Mouse (Mus musculus) retina, postnatal 7 days (tissue): Measurements from ENCODE around the gene D10Jhu81e.
"Not testable (repeated sequence)": the region's sequence is repeated elsewhere in the genome, so short reads cannot be mapped to it uniquely, and the experiment has no call there.

Experiments
- DNase-seq: peaks from one replicate; pipeline ENCODE4 v3.0.0-alpha.2; 2012; ENCODE audit warnings: low read depth, low spot score

The D10Jhu81e gene

GRCm38 (mm10) chr10:78169281-78170042, at the start of gene D10Jhu81e:
TSS of gene D10Jhu81e (minus strand) at chr10:78169782.
- DNase-seq = peak; percentile 98

DNA sequence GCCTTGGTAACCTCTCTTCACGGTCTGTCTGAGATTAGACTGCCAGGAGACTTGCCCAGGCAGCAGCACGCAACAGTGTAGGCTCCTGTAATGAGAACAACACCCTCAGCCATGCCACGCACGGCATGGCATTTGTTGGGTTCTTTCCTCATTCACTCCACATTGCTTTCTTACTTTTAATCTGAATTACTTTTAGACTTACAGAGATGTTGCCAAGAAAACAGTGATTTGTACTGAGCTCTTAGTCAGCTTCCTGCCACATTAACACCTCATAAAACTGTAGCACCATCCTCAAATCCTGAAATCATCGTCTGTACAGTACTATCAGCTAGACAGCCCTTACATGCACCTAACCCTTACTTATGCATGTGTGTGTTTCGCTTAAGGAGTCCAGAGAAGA, 49.0 kb upstream of the D10Jhu81e start:
- DNase-seq = no peak

DNA sequence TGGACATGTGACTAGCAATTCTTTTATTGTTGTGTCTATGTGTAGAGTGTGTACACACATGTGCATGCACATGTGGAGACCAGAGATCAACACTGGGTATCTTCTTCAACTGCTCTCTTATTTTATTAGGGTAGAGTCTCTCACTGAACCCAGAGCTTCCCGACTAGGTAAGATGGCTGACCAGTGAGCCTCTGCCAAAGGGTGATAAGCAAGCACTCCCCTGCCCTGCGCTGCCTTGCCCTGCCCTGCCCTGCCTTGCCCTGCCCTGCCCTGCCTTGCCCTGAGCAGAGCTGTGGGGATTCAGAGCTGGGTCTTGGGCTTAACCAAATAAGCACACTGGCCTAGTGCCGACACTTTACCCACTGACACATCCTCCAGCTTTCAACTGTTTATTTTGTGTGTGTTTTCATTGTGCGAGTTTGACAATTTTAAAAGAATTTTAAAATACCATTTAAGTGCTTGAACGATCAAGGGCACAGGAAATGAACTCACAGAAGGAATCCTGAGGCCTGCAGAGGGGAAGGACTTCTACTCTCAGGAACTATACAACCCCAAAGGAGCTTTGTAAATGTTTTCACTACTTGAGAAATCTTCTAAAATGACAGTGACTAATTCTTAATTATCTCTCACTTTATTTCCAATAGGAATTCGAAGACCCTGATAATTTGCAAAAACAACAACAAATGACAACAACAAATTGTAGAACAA, 46.9 kb upstream of the D10Jhu81e start:
- no peak for DNase-seq

DNA sequence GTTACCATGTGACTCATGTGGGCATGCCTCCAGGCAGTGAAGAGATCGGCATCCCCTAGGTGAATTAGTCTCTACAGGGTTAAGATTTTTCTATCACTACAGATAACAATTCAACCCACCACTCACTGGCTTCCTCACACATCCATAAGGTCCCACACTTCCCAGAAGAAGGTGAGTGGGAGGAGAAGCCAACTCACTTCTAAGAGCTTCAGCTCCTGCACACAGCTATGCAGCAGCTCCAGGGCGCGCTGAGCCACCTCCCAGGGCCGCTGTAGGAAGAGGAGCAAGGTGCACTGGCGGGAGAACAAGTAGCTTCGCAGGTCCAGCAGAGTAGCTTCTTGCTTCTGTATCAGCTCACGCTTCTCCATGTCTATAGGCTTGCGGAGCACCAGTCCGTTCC, 44.8 kb upstream of the D10Jhu81e start:
- DNase-seq = no peak

DNA sequence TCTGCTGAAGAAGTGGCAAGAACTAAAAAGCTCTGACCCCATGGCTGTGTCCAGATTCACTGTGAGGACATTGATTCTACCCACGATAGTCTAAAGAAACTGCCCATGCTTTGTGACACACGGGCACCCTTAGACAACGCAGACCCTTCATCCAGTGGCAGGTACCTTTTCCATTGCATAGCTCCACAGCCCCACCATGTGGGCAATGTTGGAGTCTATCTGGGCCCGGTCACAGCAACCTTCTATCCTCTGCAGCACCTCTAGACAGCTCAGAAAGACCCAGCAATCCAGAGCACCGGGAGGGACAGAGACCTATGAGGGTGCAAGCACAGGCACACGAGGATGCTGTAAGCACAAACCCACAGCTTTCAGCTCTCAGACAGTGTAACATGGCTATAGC, 41.7 kb upstream of the D10Jhu81e start:
- peak; percentile 2 for DNase-seq

- DNase-seq = no peak
These were observed 31.6 kb upstream of the D10Jhu81e start for GRCm38 (mm10) chr10:78201182-78201581.

DNA sequence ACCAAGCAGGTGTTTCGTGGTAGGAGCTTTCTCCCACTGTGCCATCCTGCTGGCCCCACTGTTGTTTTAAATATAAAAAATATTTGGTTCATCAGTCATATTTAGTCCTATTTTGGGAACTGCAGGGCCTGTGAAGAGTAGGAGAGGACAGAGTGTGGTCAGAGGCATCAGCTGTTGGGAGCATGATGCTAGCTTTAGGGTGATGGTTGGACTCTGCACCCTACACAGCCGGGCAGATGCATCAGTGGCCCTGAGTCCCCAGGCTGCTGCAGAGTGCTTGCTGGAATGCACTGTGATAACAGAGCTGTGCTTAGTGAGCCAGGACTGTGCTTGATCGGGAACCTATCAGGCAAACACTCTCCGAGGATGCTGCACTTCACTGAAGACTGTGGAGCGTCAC, 23.4 kb upstream of the D10Jhu81e start:
- DNase-seq = no peak

DNA sequence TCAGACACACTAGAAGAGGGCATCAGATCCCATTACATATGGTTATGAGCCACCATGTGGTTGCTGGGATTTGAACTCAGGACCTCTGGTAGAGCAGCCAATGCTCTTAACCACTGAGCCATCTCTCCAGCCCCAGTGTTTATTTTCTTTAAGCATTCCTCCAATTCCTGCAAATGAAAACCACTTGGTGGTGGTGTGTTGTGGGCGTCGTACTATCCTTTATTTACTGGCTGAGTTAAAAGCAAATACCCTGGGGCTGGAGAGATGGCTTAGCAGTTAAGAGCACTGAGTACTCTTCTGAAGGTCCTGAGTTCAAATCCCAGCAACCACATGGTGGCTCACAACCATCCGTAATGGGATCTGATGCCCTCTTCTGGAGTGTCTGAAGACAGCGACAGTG, 16.5 kb upstream of the D10Jhu81e start:
- not testable (repeated sequence) for DNase-seq

DNA sequence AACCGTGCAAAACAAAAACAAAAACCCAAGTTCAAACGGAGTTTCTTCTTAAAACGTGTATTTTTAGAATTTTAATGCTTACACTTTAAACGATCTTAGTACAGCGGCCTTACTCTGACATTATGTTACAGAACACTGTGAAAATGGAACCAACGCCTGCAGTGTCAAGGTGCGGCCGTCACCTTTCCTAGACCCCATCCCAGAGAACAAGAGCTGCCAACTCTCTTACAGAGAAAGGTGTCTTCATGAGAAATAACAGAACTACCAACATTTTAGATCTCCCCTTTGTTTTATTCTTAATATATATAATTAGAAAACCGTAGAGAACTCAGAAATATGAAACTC, 15.8 kb upstream of the D10Jhu81e start:
- DNase-seq = no peak

GRCm38 (mm10) chr10:78184531-78185380, 15.2 kb upstream of the D10Jhu81e start, which contains the start of gene Pwp2:
TSS of gene Pwp2 (minus strand) at chr10:78185149.
- DNase-seq = peak; percentile 91

- no peak for DNase-seq
These were observed 14.0 kb upstream of the D10Jhu81e start for GRCm38 (mm10) chr10:78183577-78183976.

GRCm38 (mm10) chr10:78182321-78182720, 12.7 kb upstream of the D10Jhu81e start:
- DNase-seq = no peak

DNA sequence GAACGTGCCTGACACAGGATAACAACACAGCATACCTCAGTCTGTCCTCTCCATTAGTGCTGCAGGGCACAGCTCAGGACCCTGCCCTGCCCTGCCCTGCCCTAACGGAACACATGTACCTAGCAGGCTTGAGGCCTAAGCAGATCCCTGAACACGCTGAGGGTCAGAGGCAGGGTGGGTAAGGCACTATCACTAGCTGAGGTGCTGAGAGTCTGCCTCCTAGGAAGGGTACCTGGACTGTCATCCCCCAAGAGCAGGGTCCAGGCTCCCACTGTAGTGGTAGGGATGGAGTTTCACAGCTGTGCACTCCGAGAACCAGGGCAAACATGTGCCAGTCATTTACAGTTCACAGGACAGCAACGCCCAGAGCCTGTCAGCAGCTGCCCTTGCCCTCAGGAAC, 4.9 kb upstream of the D10Jhu81e start:
- no peak for DNase-seq

GRCm38 (mm10) chr10:78171581-78171980, 2.0 kb upstream of the D10Jhu81e start:
- no peak for DNase-seq

GRCm38 (mm10) chr10:78171057-78171456, 1.5 kb upstream of the D10Jhu81e start:
- no peak for DNase-seq

DNA sequence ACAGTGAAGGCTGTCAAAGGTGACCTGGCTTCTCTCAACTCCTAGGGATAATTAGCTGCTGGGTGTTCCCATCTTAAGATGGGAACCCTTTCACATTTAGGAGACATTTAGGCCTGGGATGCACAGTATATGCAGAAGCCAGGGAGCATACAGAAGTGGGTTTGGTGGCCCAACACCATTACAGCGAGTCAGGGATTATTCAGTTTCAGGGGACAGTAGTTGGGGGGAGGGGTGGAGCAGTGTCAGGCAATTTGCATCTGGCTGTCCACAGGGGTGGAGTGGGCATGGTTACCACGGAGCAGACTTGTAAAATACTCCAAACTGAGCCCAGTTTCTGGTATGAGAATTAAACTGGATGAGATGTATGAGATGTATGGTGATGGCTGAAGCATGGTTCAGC, 863 bp upstream of the D10Jhu81e start:
- DNase-seq = no peak

- DNase-seq = no peak
These were observed 790 bp downstream of the D10Jhu81e start for GRCm38 (mm10) chr10:78168792-78169191.

GRCm38 (mm10) chr10:78167775-78168174, 1.8 kb downstream of the D10Jhu81e start:
- no peak for DNase-seq

DNA sequence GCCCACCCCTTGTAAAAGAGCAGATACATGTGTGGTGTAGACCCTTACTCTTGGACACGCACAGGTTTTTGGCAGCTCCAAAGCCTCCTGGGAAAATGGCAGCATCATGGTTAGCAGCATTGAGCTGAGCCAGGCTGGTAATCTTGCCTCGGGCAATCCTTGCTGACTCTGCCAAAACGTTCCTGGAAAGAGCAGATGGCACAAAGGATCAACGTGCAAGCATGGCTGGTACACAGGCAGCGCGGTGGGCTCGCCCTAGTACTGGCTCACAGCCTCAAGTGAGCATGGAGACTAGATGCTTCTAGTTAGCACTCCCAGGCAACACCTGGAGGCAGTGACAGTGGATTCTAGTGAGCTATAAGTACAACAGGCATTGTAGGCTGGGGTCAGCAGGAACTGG, 2.2 kb downstream of the D10Jhu81e start:
- DNase-seq = no peak

GRCm38 (mm10) chr10:78165256-78166005, 4.2 kb downstream of the D10Jhu81e start:
- DNase-seq = no peak

DNA sequence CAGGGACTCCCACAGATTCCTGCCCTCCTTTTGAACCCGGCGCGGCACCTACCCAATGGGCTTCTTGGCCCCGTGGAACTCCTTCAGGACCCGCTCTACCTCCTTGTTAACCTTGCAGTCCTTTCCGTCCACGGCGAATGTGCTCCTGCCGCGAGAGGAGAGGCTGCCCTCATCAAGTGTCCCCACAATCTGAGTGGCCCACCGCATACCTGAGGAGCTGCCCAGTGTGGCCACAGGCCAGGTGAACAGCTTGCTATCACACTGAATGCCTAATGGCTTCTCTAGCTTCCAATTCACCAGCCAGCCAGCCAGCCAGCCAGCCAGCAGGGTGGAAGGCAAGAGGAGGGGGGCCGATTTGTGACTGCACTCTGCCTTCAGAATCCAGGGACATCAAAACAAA, 4.8 kb downstream of the D10Jhu81e start:
- no peak for DNase-seq

GRCm38 (mm10) chr10:78163923-78164322, 5.7 kb downstream of the D10Jhu81e start:
- DNase-seq = peak; percentile 58
